Mouse (Mus musculus) testis, postnatal 14 days (tissue): Measurements from ENCODE around the gene Gm17334.
A peak's percentile ranks its signal among the peaks of the same experiment; 100 is the strongest.

Experiments
- DNase-seq: peaks from one replicate; pipeline ENCODE4 v3.0.0; 2021; ENCODE audit warnings: low spot score

The Gm17334 gene

DNA sequence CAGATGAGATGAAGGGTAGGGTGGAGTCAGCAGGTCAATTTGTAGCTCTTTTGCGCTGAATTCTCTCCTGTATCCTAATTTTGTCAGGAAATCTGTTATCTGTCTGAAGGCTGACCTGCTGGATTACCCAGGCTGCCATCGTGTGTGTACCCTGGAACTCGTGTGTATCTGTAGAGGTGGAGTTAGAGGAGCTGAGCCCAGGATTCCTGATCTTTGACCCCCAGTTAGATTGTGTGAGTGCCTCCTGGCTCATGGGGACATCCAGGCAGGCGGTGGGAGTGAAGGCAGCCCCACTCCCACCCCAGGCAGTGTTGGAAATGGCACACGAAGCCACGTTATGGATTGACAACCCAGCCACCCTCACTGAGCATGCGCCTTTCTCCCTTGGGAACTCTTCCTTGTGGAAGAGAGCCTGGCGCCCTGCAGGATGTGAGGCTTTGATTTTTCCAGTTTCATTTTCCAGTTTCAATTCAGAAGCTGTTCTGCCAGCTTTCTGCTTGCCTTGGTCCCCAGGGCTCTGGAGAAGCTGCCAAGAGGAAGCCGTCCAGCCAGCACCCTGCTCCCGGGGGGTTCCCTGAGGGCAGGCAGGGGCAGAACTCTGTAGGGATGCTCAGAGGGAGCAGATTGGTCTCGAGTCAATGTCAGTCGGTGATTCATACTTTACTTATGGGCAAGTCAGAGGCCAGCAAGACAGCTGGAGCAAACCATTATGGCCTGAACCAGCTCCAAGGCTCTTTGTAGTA lies 23.6 kb upstream of the Gm17334 start:
- peak; percentile 30 for DNase-seq

GRCm38 (mm10) chr11:53795813-53796212 lies 22.8 kb upstream of the Gm17334 start:
- no peak for DNase-seq

DNA sequence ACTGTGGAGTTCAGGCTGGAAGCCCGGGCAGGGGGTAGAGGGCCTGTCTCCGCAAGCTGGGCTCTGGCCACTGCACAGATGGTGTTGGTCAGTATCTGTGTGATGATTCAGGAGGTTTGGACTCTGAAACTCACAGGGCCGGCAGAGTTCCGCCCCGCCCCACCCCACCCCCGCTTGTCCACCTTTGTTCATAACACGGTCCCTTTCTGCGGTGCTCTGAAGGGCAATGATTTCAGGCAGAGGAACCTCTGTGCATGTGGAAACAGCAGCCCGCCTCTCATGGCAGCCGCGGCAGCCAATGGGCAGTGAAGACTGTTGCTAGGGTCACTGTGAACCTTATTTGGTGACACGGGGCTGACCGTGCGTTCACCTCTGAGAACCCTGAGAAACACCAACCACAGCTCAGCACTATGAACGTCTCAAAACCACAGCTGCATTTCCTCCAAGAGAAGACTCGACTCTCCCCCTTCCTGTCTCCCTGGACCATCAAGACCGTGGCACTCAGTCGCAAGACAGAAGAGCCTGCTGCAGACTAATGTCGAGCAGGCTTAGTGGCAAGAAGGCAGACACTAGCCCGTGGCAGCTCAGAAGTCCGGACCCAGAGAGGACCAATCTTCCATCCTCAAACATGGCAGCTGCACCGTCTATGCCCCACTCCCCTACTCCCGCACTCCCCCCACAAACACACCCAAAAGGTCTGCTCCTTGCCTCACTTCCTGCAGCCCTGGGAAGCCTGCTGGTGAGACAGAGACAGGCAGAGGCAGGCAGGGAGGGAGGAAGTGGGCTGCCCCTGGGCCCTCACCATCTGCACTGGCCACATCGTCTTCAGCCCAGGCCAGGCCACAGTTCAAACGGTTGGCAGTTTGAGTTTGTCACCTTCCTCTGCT lies 21.9 kb upstream of the Gm17334 start:
- no peak for DNase-seq

DNA sequence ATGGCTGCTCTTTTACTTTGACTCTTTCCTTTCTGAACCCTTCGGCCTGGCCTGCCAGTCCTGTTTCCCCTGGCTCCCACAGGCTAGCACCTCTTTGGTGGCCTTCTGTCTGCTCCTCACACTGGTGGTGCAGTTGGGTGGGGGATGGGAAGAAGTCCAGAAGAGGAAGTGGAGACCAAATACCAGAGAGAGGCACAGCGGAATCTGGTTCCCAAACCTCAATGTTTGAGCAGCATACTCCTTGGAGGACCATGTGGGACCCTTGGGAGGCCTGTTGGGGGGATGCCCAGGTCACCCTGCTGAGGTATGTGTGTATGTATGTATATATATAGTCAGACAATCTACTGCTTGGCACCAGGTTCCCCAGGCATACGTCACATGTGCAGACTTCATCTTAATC lies 21.0 kb upstream of the Gm17334 start:
- no peak for DNase-seq

DNA sequence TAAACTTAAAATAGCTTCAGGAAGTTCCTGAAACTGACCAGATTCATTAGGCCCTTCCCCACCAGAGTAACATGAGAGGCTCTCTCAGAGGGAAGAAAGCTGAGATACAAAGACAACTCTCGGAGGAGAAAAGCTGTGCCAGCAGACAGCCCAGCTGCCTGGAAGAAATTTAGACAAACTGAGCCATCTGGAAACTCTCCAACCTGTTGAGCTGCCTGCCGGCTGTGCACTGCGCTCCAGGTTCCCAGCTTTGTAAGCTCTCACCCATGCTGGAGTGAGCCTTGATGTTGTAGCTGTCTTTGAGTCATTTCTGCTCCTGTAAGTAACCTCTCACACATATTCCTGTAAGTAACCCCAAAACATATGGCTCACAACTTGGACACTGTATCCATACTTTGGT lies 20.0 kb upstream of the Gm17334 start:
- no peak for DNase-seq

- DNase-seq = no peak
Measured at GRCm38 (mm10) chr11:53789277-53789676, 16.3 kb upstream of the Gm17334 start.

GRCm38 (mm10) chr11:53788196-53788595 lies 15.2 kb upstream of the Gm17334 start:
- DNase-seq = peak; percentile 54

GRCm38 (mm10) chr11:53786058-53787031 lies 13.4 kb upstream of the Gm17334 start:
- no peak for DNase-seq

GRCm38 (mm10) chr11:53785311-53785936 lies 12.4 kb upstream of the Gm17334 start:
- DNase-seq = no peak

- DNase-seq = no peak
Measured at GRCm38 (mm10) chr11:53783288-53783687, 10.3 kb upstream of the Gm17334 start.

- DNase-seq = no peak
Measured at GRCm38 (mm10) chr11:53781964-53782363, 9.0 kb upstream of the Gm17334 start.

DNA sequence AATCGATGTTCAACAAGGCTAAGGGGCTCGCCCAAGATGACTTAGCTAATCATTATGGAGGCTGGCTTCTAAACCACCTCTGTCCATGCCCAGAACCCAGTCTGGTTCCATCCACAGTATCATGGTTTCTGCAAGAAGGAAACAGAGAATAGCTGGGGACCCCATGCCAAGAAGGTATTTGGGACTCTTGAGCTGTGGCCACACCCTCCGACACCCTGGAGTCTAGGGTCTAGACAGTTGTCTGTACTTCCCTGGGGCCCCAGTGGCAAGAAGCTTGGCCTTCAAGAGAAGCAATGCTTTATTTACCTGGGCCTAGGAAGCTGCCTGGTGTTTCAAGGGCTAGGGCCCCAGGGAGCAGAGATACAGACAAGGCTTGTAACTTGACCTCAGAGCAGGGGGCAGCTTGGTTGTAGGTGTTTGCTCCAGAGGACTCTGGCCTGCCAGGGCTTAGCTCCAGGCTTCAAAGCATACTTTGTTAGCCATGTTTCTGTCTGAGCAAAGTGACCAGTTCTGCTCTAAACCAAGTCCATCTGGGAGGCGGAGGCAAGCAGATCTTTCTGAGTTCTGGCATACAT lies 8.3 kb upstream of the Gm17334 start:
- no peak for DNase-seq

GRCm38 (mm10) chr11:53780262-53780661 lies 7.3 kb upstream of the Gm17334 start:
- DNase-seq = no peak

DNA sequence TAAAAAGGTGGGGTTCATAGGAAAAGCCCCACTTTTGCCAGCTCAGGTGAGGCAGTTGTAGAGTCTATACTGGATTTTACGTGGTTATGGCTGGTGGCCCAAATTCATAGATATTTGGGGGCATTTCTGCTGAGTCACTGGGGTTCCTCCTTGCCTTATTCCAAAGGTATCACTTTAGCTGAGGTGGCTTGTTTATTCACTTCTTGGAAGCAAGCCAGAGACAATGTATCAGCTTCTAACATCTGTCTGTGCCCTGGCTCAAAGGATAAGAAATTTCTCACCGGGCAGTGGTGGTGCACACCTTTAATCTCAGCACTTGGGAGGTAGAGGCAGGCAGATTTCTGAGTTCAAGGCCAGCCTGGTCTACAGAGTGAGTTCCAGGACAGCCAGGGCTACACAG lies 6.8 kb upstream of the Gm17334 start:
- DNase-seq = no peak

DNA sequence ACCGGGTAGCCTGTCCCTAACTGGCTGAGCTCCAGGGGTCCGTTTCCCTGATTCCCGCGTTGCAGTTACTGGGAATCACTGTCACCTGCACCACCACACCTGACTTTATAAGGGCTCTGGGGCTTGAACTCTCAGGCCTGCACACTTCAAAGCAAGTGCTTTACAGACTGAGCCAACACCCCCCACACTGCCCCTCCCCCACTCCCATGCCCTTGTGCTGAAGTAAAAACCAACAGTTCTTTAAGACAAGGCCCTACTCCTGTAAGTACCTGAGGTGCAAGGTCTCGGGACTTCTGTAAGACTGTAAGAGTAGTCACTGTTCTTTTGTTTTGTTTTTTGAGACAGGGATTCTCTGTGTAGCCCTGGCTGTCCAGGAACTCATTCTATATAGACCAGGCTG lies 5.5 kb upstream of the Gm17334 start:
- DNase-seq = no peak

DNA sequence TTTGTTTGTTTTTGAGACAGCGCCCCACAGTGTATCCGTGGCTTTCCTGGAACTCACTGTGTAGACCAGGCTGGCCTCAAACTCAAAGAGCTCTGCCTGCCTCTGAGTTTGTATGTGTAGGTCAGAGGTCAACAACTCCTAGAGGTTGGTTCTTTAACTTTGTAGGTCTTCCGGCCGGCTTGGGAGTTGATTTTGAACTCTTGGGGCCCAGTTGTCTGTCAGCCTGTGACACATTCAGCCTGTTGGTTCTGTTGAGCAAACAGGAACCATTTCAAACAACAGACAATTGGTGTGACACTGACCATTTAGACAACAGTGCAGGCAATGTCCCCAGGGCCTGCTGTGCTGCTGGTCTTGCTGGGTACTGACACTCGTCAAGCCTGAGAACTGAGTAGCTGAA lies 4.7 kb upstream of the Gm17334 start:
- DNase-seq = no peak

GRCm38 (mm10) chr11:53774659-53775255 lies 1.8 kb upstream of the Gm17334 start:
- no peak for DNase-seq

DNA sequence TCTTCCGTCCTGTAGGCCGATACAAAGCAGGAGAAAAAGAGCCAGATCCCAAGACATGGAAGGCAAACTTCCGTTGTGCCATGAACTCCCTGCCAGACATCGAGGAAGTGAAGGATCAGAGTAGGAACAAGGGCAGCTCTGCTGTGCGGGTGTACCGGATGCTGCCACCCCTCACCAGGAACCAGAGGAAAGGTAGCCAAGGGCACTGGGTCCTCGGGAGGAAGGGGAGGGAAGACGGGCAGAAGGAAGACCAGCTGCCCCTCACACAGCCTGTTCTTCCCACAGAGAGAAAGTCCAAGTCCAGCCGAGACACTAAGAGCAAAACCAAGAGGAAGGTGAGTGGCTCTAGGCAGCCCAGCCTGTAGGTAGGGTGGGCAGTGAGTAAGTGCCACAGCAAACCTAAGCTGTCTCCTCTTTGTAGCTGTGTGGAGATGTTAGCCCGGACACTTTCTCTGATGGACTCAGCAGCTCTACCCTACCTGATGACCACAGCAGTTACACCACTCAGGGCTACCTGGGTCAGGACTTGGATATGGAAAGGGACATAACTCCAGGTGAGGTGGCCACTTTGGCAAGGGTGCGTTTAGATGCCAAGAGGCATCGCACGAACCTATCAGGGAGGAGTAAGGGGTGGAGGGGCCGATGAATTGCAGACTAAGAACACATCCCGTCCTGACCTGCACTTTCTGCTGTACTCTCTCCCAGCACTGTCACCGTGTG lies 814 bp upstream of the Gm17334 start:
- DNase-seq = no peak

DNA sequence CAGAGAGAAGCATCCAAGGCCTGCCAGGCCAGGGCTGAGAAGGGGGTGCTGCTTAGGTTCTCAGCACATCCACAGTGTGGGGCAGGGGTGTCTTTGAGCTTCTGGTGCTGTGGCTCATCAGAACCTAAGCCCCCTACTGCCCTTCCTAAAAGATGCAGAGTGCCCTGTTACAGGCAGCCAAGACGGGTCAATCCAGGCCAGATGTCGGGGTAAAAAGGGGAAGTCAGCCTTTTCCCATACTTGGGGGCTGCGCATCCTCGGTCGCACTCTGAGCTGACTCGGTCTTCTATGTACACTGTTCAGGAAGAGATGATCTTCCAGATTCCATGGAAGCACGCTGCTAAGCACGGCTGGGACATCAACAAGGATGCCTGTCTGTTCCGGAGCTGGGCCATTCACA lies 451 bp downstream of the Gm17334 start:
- no peak for DNase-seq
